Mouse (Mus musculus) heart, adult 9 months (tissue): ENCODE data around the gene Ccdc173.

ENCODE experiments used
- DNase-seq, 2 experiments: peaks; one replicate each; pipeline ENCODE4 v3.0.0; 2022; ENCODE audit warnings: low spot score in 2 of 2

Gene Ccdc173

GRCm38 (mm10) chr2:69788974-69789373, 401 bp downstream of the Ccdc173 start:
- DNase-seq: no peak

DNA sequence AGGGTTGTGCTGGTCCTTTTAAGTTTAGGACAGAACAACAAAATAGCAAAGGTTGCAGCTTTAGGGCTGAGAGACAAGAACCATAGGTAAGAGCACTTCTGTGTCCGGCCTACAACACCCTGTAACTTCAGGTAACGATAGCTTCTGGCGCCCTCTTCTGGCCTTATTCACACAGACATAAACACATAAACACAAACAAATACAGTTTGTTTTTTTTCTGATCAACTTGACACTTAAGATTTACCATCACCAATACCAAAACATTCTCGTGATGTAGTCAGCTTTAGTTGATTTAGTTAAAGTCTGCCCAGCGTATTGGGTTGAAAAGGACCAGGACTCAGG, 10.6 kb downstream of the Ccdc173 start:
- no peak for DNase-seq

DNA sequence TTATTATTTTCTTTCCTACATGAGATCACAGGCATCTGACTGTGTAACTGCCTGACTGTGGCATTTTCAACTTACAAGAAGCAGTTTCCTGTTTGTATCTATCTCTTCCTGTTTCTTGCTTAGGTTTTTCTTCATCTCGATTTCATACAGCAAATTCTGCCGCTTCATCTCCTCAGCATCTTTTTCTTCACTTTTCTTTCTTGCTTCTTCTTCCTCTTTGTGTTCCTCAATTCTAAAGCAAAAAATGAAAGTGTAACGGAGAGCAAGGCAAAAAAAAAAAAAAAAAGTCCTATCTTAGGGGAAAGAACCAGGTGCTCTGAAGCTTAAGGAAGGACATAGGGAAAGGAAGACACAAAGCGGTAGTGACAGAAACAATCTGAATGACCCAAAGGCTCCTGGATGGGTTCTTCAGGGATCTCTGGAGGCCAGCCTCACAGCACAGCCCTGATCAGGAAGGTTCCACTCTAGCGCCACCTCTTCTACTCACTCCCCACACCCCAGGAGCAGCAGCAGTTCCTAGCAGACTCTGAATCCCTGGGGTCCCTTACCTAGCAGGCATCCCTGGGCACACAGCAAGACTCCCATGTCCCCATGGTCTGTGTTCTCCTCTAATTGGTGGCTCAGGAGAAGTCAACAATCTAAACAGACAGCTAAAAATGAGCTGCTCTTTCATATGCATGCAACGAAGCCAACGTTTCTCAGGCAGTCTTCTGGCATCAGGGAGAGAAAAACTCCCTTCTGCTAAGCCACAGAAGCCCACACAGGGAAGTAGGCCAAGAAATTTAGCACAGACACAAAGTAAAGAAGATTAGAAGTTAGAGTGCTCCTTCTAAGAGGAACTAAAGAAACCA, 11.2 kb downstream of the Ccdc173 start:
- DNase-seq: no peak

- DNase-seq: no peak
Measured at GRCm38 (mm10) chr2:69773331-69773730, 16.0 kb downstream of the Ccdc173 start.

DNA sequence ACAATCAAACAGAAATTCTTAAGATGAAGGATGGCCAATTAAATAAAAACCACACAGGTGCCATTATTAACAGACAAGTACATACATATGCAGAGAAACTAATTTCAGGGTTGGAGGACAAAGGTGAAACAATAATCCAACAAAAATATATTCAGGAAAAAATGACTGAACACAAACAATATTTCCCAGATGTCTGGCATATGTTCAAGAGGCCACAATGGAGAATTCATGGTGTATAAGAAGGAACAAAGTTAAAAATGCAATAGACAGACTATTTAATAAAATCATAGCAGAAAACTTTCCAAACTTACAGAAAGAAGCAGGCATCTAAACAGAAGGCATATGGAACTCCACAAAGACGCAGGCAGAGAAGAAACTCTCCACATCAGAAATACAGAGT, 24.7 kb downstream of the Ccdc173 start:
- no peak for DNase-seq

DNA sequence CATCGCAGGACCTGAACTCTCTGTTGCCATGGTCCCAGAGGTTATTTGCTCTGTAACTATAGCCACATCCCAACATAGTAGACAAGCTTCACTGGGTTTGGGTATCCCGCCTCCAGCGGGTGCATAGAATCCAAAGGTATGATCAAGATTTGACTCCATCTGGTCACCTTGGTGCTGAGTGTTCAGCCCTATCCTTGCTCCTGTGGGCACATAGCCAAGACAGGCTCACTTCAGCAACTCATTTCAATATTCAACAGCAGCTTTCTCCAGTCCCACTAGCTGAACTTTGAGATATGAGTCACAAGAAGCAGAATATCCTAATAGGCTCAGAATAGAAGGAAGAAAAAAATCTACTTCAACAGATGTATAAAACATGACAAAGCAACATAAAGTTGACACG, 26.0 kb downstream of the Ccdc173 start:
- no peak for DNase-seq

DNA sequence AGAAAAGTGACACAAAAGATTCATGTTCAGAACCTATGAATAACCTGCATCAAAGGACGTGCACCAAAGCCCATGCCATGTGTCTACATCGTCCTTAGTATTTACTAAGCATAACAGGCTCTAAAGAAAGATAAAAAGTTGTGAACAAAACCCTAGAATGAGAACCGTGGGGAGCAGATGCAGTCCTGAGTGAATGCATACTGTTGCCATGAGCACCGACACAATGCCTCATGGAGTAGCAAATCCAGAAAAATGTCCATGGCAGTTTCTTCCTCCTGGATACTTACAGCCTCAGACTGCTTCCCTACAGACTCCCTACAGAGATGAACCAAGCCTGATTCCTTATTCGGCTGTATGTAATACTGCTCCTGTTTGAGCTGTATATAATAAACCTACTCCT, 28.4 kb downstream of the Ccdc173 start:
- DNase-seq: no peak

- no peak for DNase-seq
Measured at GRCm38 (mm10) chr2:69745091-69745490, 44.3 kb downstream of the Ccdc173 start.

DNA sequence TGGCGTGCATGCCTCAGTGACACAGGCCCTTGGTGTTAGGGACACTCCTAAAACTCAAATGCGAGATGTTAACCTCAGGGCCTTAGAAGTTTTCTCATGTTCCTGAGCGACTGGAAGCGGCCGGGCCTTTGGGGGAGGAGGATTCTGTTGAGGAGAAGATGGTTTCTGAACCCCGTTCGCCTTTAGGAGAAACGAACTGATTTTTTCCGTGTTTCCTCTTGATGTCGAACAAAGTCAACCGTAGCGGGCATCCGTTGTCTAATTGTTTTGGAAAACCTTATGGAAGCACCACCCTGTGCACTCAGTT, 65.9 kb downstream of the Ccdc173 start:
- no peak for DNase-seq

GRCm38 (mm10) chr2:69722650-69723518, 66.5 kb downstream of the Ccdc173 start:
- peak; percentile 92 to 95 for DNase-seq

GRCm38 (mm10) chr2:69722273-69722649, 67.1 kb downstream of the Ccdc173 start, which contains the start of gene Ppig:
Gene Ppig (plus strand): TSS chr2:69722545.
- no peak for DNase-seq

GRCm38 (mm10) chr2:69719121-69719520, 70.3 kb downstream of the Ccdc173 start:
- no peak for DNase-seq

GRCm38 (mm10) chr2:69716483-69716882, 72.9 kb downstream of the Ccdc173 start:
- DNase-seq: no peak

DNA sequence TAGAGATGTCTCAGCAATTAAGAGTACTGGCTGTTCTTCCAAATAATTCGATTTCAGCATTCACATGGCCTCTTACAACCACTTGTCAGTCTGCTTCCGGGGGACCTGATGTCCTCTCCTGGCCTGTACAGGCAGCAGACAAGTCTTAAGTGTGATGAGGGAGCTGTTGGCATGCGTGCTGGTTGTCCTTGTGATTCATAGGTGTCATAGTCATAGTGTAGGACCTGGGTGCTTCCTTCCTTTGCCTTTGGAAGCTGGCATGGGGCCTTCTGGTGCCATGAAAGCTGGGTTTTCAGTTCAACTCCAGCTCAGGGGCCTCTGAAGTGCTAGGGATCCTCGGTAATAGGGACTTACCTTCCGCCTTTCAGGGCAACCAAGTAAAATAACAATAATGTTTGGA, 75.2 kb downstream of the Ccdc173 start:
- DNase-seq: no peak

DNA sequence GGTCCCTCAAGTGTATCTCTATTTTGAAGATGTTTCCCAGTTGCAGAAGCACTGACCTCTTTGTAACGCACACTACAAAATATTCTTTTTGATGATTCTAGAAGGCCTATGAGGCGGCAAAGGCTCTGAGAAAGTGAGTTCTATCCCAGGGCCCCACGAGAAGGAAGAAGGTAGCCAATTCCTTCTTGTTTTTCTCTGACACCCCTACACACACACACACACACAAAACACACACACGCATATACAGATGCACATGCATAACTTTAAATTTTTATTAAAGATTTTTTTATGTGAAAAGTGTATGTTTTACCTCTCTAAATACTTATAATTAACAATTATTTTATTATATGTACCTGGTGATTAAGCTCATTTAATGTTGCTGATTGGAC, 75.8 kb downstream of the Ccdc173 start:
- no peak for DNase-seq

- DNase-seq: peak; percentile 91 to 96
Measured at GRCm38 (mm10) chr2:69712981-69713625, 76.3 kb downstream of the Ccdc173 start, which contains the start of gene Fastkd1. Gene Fastkd1 (minus strand): TSS chr2:69713516.

- DNase-seq: no peak
Measured at GRCm38 (mm10) chr2:69712171-69712570, 77.2 kb downstream of the Ccdc173 start.
